Mouse (Mus musculus) erythroblast, embryonic 14.5 days (primary cell): Measurements from ENCODE around the gene Pde11a. TPM values are rescaled to one million over a fixed set of nuclear protein-coding genes. Genes with fewer than 3 reads are reported as not detected.

Experiments
- H3K27me3 ChIP-seq: 2 replicates; pipeline ENCODE4 v1.6.1; 2012; ENCODE audit warnings: inconsistent platforms; ENCODE audit not compliant: control insufficient read depth
- H3K36me3 ChIP-seq: 2 replicates; pipeline ENCODE4 v1.6.1; 2012; ENCODE audit warnings: mild to moderate bottlenecking, inconsistent platforms; ENCODE audit not compliant: control insufficient read depth
- H3K4me1 ChIP-seq: 2 replicates; pipeline ENCODE4 v1.6.1; 2012; ENCODE audit warnings: inconsistent platforms; ENCODE audit not compliant: control insufficient read depth
- H3K4me3 ChIP-seq: replicated peaks from 2 replicates; pipeline ENCODE3; 2012; ENCODE audit warnings: moderate library complexity, mild to moderate bottlenecking, inconsistent platforms
- H3K9me3 ChIP-seq: 2 replicates; pipeline ENCODE4 v1.6.1; 2012; ENCODE audit warnings: low read length, inconsistent platforms, mixed read lengths; ENCODE audit not compliant: control insufficient read depth
- GATA1 ChIP-seq: IDR thresholded peaks from 2 replicates; pipeline ENCODE4 v1.6.1; 2012; ENCODE audit warnings: low read length, inconsistent platforms, mixed read lengths
- TAL1 ChIP-seq: IDR thresholded peaks from 3 replicates; pipeline ENCODE4 v1.6.1; 2012; ENCODE audit warnings: low read length, inconsistent platforms, mixed read lengths
- polyA plus RNA-seq: library from polyadenylated mRNA; stranded (reverse); fragments of >175 nt; gene quantifications from 2 replicates; pipeline ENCODE4 v1.2.3, GENCODE M21; 2012

Gene Pde11a
- polyA plus RNA-seq, 1 experiment: not detected

DNA sequence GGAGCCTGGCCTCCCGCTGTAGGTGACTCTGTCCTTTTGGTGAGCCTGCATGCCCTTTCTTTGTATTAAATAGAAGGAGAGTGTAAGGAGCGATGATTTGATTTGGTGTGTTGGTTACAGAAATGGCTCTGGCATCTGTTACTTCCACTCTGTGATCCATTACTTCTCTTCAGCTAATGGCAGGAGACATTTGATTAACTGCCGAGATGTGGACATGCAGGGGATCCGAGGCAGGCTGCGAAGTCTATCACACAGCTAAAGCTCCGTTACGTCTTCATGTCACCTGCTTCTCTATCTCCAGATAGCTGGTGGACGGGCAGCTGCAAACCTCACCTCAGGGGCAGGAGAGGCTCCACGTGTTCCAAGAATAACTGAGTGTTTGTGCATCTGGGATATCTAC, 364.4 kb downstream of the Pde11a start:
- Histone ChIP-seq H3K27me3 (peaks cover 2% of the 10 kb centered on the region; the same call in 1 of the 2 replicates), H3K4me1 (no peaks in the 10 kb centered on the region), H3K4me3 (no peak overlapping the region), H3K9me3 (no peaks in the 10 kb centered on the region), H3K36me3 (no peaks in the 10 kb centered on the region)
- TF ChIP-seq TAL1 (no peak), GATA1 (no peak)

DNA sequence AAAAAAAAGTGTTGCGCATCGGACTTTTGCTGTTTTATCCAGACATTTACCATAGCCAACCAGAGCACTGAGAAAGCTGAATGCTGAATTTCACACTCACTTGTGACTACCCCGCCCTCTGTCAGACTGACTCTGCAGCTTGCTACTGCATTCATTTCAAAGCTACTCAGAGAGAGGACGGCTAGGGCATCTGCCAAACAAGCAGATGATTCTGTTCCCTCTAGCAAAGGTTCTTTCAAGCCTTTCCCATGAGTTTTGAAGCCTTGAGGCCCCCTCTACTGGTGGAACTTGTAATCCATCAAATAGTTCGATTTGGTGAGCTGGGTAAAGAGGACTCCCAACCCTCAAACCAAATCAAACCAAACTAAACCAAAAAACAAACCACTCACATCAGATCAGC, 373.6 kb downstream of the Pde11a start:
- H3K4me3 ChIP-seq: no peak overlapping the region
- no peak for TF ChIP-seq TAL1
- TF ChIP-seq GATA1: no peak

DNA sequence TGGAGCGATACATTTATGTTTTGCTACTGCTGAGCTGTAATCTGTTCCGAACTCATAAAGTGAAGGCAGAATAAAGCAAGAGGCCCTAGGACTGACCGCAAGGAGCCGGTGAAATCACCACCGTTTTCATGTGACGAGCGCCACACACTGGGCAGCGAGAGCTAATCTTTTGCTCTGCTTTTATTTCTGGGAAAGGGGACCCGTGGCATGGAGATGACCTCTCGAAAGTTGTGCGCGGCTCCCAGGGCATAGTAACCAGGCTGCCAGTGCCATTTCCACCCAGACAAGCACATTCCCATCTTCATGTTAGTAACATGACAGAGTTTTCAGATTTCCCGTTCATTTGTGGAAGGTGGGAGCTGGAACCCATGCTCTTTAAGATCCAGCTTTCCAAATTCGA, 374.1 kb downstream of the Pde11a start:
- no peak overlapping the region for H3K4me3 ChIP-seq

More for the DNA sequence above, 373.6 kb downstream of the Pde11a start:
- no peaks in the 10 kb centered on the region; the same call in 1 of the 2 replicates for H3K27me3 ChIP-seq
- no peaks in the 10 kb centered on the region for H3K9me3 ChIP-seq
- no peaks in the 10 kb centered on the region for H3K36me3 ChIP-seq
- H3K4me1 ChIP-seq: peaks cover 6% of the 10 kb centered on the region

DNA sequence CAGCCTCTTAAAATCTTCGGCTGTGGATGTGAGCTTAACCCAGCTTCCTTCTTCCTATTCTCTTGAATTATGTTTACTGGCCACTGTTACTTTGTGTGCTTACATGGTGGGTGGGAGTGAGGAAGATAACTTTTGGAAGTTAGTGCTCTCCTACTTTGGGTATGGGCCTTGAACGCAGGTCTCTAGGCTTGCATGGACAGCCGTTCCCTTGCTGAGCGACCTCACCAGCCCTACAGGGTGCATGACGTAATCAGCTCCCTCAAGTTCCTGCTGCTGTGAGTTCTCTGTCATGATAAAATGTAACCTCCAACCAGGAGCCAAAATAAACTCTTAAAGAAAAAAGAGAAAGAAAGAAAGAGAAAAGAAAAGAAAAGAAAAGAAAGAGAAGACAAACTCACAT, 374.5 kb downstream of the Pde11a start:
- no peaks in the 10 kb centered on the region for H3K9me3 ChIP-seq
- H3K4me3 ChIP-seq: no peak overlapping the region
- H3K27me3 ChIP-seq: no peaks in the 10 kb centered on the region; the same call in 1 of the 2 replicates
- no peaks in the 10 kb centered on the region for H3K36me3 ChIP-seq
- no peak for TF ChIP-seq TAL1
- no peak for TF ChIP-seq GATA1
- peaks cover 6% of the 10 kb centered on the region for H3K4me1 ChIP-seq

More for the DNA sequence above, 374.1 kb downstream of the Pde11a start:
- Histone ChIP-seq H3K36me3 (no peaks in the 10 kb centered on the region), H3K4me1 (peaks cover 6% of the 10 kb centered on the region), H3K9me3 (no peaks in the 10 kb centered on the region), H3K27me3 (no peaks in the 10 kb centered on the region; the same call in 1 of the 2 replicates)
- TF ChIP-seq TAL1: no peak

DNA sequence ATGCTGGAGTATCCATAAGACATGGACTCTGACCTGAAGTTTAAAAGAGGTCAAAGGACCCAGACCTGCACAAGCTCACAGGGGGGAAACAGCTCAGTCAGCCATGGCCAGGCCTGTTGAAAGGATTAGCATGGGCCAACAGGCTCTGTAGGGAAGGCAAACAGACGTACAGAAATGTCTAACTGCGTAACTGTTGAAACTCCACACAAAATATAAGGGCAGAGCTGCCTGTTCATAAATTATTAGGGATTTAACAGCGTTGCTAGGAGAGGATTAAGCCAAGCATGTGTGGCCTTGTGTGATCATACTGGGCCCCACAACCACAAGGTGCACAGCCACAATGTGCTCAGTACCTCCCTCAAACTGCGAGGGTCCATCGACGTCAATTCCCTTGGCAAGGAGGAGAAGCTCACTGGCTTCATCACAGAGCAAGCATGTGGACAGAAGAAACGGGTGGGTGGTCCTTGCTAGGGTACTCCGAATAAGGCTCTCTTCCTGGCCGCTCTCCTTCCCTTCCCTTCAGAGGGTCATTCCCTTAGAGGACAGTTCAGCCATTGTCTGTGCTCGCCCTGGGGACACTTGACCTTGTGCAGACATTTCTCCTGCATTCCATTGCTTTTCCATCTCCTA, 375.2 kb downstream of the Pde11a start:
- TF ChIP-seq GATA1 (no peak), TAL1 (no peak)
- no peaks in the 10 kb centered on the region for H3K36me3 ChIP-seq
- no peaks in the 10 kb centered on the region for H3K9me3 ChIP-seq
- no peaks in the 10 kb centered on the region; the same call in 1 of the 2 replicates for H3K27me3 ChIP-seq
- peaks cover 6% of the 10 kb centered on the region for H3K4me1 ChIP-seq
- H3K4me3 ChIP-seq: no peak overlapping the region

DNA sequence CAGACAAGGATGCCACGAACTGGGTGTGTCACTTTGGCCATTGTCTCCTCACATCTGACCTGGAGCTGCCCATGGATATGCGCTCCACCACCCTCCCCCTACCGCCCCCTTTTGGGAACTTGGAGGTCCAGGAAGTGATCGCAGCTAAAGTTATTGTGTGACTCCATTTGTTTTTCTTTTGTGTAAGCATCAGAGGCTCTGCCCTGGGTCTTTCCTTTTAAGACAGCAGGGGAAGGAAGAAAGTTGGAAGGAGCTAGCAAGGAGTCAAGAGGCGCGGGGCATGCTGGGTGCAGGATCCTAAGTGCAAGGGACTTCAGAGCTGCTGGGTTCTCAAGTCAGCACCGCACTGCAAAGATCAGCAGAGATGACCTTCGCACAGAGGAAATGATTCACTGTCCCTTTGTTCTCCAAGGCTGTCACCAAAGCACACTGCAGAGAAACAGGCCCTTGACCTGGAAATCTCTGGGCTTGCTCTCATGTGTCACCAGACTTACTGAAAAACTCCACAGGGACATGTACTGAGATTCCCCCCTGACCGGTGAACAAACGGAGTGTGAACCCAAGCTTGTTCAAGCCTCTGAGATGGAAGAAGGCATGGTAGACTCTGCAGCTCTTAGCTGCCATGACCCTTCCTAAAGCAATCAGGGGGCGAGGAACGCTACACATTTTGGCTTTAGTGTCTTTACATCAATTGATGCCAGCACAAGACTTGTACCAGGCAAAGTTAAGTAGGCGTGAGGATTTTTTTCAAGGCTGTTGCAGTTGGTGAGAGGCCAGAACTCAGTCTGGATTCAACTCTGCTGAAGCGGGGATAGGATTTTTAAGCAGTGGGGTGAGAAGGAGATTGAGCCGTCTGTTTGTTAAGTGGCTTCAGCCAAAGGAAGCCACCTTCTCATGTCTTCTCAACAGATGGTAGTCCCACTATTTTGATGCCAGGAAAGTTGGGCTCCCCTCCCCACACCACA, 377.9 kb downstream of the Pde11a start:
- TF ChIP-seq TAL1: no peak
- no peak for TF ChIP-seq GATA1
- H3K4me3 ChIP-seq: no peak overlapping the region
- no peaks in the 10 kb centered on the region; the same call in 1 of the 2 replicates for H3K27me3 ChIP-seq
- no peaks in the 10 kb centered on the region for H3K9me3 ChIP-seq
- no peaks in the 10 kb centered on the region for H3K36me3 ChIP-seq
- peaks cover 6% of the 10 kb centered on the region for H3K4me1 ChIP-seq

DNA sequence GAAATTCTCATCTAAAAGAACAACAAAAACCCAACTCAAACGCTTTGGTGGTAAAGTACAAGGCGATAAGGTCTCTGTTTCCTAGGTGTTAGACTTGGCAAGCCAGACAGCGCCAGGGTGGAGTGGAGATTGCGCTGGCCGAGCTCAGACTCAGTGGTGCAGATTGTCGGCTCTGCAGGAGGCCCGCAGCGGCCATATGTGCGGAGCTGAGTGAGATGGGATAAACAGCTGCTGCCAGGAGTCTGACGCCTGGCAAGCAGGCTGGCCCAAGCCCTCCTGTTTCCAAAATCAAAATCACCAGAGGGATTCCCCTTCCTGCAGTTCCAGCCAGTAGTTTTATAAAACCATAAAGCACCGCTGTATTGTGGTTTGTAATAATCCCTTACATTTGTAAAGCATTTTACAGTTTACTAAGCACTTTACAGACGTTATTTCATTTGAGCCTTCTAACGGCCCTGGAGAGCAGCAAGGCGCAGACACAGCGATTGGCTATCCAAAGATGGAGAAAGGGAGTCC, 378.7 kb downstream of the Pde11a start:
- H3K36me3 ChIP-seq: no peaks in the 10 kb centered on the region
- peaks cover 6% of the 10 kb centered on the region for H3K4me1 ChIP-seq
- no peak for TF ChIP-seq GATA1
- no peak for TF ChIP-seq TAL1
- H3K9me3 ChIP-seq: no peaks in the 10 kb centered on the region
- H3K27me3 ChIP-seq: no peaks in the 10 kb centered on the region; the same call in 1 of the 2 replicates
- no peak overlapping the region for H3K4me3 ChIP-seq

DNA sequence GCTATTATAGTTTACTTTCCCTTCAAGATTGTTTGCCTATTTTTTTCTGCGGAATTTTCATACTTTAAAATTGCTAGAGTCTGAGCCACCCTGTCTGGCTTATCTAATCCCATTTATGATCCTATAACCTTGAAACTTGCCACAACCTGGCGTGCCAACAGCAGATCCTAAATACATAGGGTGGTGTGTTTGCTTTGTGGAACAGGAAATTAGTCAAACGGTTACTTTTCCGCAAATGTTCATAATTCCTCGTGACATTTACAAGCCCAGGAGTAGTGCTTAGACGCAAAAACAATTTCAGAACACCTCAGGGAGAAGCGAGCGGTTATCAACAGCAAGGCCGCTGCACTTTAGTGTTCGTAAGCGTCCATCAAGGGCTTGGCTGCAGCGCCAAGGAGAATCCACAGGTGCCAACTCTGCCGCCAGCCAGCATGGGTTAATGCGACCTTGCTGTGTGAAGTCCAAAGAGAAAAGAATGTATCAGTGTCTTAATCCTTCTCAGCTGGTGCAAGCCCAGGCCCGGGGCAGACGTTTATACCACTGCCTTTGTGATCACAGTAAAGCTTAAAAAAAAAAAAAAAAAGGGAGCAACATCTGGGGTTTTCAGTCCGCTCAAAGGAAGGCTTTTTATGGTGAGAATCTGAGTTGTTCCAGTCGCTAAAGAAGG, 379.3 kb downstream of the Pde11a start:
- H3K9me3 ChIP-seq: no peaks in the 10 kb centered on the region
- no peaks in the 10 kb centered on the region; the same call in 1 of the 2 replicates for H3K27me3 ChIP-seq
- no peaks in the 10 kb centered on the region for H3K36me3 ChIP-seq
- TF ChIP-seq TAL1: no peak
- no peak for TF ChIP-seq GATA1
- H3K4me3 ChIP-seq: no peak overlapping the region
- H3K4me1 ChIP-seq: peaks cover 2% of the 10 kb centered on the region; the same call in 1 of the 2 replicates
